Mouse (Mus musculus) ES-Bruce4 (cell line): ENCODE measurements around the gene Tldc1.

Experiments
- CTCF ChIP-seq: IDR thresholded peaks from one replicate; pipeline ENCODE4 v1.8.1; 2011; ENCODE audit warnings: low read depth, low read length
- EP300 ChIP-seq: IDR thresholded peaks from 2 replicates; pipeline ENCODE4 v1.6.1; 2011; ENCODE audit warnings: low read depth, low read length; ENCODE audit not compliant: insufficient read depth
- POLR2A ChIP-seq: IDR thresholded peaks from one replicate; pipeline ENCODE4 v1.8.1; 2011; ENCODE audit warnings: low read length; ENCODE audit not compliant: insufficient read depth

DNA sequence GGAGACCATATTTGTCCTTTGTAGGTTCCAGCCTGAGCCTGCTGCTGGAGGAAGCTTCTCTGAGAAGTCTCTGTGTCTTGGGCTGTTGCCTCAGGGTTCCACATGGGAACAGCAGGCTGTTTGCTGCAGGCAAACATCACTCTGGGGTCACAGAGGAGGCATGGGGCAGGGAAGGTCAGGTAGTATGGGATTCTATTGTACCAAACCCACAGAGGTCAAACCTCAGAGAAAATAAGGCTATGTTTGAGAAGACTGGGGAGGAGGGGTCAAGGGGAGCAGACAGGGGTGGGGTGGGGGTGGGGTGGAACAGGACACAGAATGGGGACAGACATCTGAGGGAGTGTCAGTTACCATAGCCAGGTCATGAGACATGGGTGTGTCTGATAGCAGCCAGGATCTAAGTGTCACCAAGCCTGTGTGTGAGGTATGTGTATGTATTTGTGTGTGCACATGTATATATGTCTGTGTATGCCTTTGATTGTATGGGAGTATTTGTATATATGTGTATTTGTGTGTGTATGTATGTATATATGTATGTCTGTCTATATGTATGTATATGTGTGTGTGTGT lies 61.4 kb downstream of the Tldc1 start:
- TF ChIP-seq EP300 (no peak), CTCF (no peak), POLR2A (no peak)
